Mouse (Mus musculus) midbrain, embryonic 16.5 days (tissue): ENCODE results near the gene Gm4881. TPM values are rescaled to one million over a fixed set of nuclear protein-coding genes. Genes with fewer than 3 reads are reported as not detected.

Source experiments
- ATAC-seq: fragments of 200-750 bp; cut with Nextera tagmentation; 2 replicates; pipeline ENCODE4 v1.8.0; 2017; ENCODE audit warnings: moderate TSS enrichment
- H3K27ac ChIP-seq: fragments of 300-500 bp; sonication (generic); 2 replicates; pipeline ENCODE4 v1.5.1; 2014; ENCODE audit warnings: mild to moderate bottlenecking, low read length, mixed read lengths
- H3K27me3 ChIP-seq: fragments of 300-500 bp; sonication (generic); 2 replicates; pipeline ENCODE4 v1.6.1; 2014; ENCODE audit warnings: low read depth, low read length, mixed read lengths; ENCODE audit not compliant: control insufficient read depth, insufficient read depth
- H3K36me3 ChIP-seq: fragments of 300-500 bp; sonication (generic); 2 replicates; pipeline ENCODE4 v1.6.1; 2014; ENCODE audit warnings: mild to moderate bottlenecking, low read length, moderate library complexity, mixed read lengths; ENCODE audit not compliant: control insufficient read depth, insufficient read depth
- H3K4me1 ChIP-seq: fragments of 300-500 bp; sonication (generic); 2 replicates; pipeline ENCODE4 v1.6.1; 2014; ENCODE audit warnings: mild to moderate bottlenecking, low read length, mixed read lengths; ENCODE audit not compliant: control insufficient read depth, insufficient read depth
- H3K4me2 ChIP-seq: fragments of 300-500 bp; sonication (generic); 2 replicates; pipeline ENCODE4 v1.6.1; 2014; ENCODE audit warnings: mild to moderate bottlenecking, low read length, mixed read lengths
- H3K4me3 ChIP-seq: fragments of 300-500 bp; sonication (generic); 2 replicates; pipeline ENCODE4 v1.5.1; 2014; ENCODE audit warnings: low read depth, mild to moderate bottlenecking, low read length, moderate library complexity, mixed read lengths
- H3K9ac ChIP-seq: fragments of 300-500 bp; sonication (generic); 2 replicates; pipeline ENCODE4 v1.6.1; 2014; ENCODE audit warnings: low read depth, low read length, mixed read lengths
- H3K9me3 ChIP-seq: fragments of 300-500 bp; sonication (generic); replicated peaks from 2 replicates; pipeline ENCODE4 v1.6.1; 2014; ENCODE audit warnings: mild to moderate bottlenecking, low read length, mixed read lengths; ENCODE audit not compliant: control insufficient read depth, poor library complexity, severe bottlenecking
- WGBS: fragments of 180-500 bp; shearing (Covaris S2); extraction: QIAGEN DNeasy Blood & Tissue Kit; methylation state at CpG from one replicate; pipeline ENCODE4 v1.1.7; 2014; 5-methylcytosine and 5-hydroxymethylcytosine counted together
- polyA plus RNA-seq: library from polyadenylated mRNA; unstranded; fragments of >200 nt; fragmentation: Nextera tagmentation; extraction: Ambion mirVana; gene quantifications from 2 replicates; pipeline ENCODE4 v1.2.1, GENCODE M21; 2015

Gene Gm4881
- polyA plus RNA-seq, 1 experiment from 2014 or later, result 4.5 TPM

- ATAC-seq, result no peak
- Histone ChIP-seq H3K27ac (no peak overlapping the region), H3K27me3 (peaks cover 66% of the 10 kb centered on the region), H3K4me1 (peaks cover 11% of the 10 kb centered on the region), H3K4me2 (no peak overlapping the region), H3K36me3 (no peaks in the 10 kb centered on the region), H3K9me3 (no peaks in the 10 kb centered on the region), H3K4me3 (no peak overlapping the region), H3K9ac (no peak overlapping the region)
- WGBS, result 5% methylated on average over 6 of the region's 6 CpGs
Measured at GRCm38 (mm10) chr7:24943641-24944040, 653 bp downstream of the Gm4881 start.

- Histone ChIP-seq H3K4me2 (no peak overlapping the region), H3K4me1 (peaks cover 23% of the 10 kb centered on the region), H3K27ac (no peak overlapping the region), H3K9me3 (no peaks in the 10 kb centered on the region), H3K4me3 (peak overlapping the region; percentile 17; the same call in 1 of the 2 replicates), H3K36me3 (peaks cover 3% of the 10 kb centered on the region), H3K27me3 (peaks cover 35% of the 10 kb centered on the region), H3K9ac (0 out of 2 replicates have a peak overlapping the region, but pooled peaks have one; percentile 2)
- WGBS, result 2% methylated on average over 14 of the region's 15 CpGs
- no peak for ATAC-seq
Measured at GRCm38 (mm10) chr7:24931651-24932050, 12.6 kb downstream of the Gm4881 start.

GRCm38 (mm10) chr7:24930475-24930874 lies 13.8 kb downstream of the Gm4881 start:
- Histone ChIP-seq H3K9me3 (no peaks in the 10 kb centered on the region), H3K4me1 (peaks cover 23% of the 10 kb centered on the region), H3K4me2 (no peak overlapping the region), H3K27me3 (peaks cover 35% of the 10 kb centered on the region), H3K27ac (no peak overlapping the region), H3K9ac (no peak overlapping the region), H3K4me3 (no peak overlapping the region), H3K36me3 (peaks cover 7% of the 10 kb centered on the region)
- no peak for ATAC-seq
- 35% methylated on average over 6 of the region's 6 CpGs for WGBS

GRCm38 (mm10) chr7:24919728-24920127 lies 24.6 kb downstream of the Gm4881 start:
- H3K36me3 ChIP-seq, result peaks cover 59% of the 10 kb centered on the region
- WGBS, result 89% methylated on average over 9 of the region's 9 CpGs
- ATAC-seq, result peak; percentile 28; the same call in 1 of the 2 replicates
- no peak overlapping the region for H3K27ac ChIP-seq
- no peaks in the 10 kb centered on the region for H3K9me3 ChIP-seq
- no peaks in the 10 kb centered on the region for H3K27me3 ChIP-seq
- no peak overlapping the region for H3K4me2 ChIP-seq
- no peak overlapping the region for H3K9ac ChIP-seq
- H3K4me1 ChIP-seq, result no peaks in the 10 kb centered on the region
- H3K4me3 ChIP-seq, result no peak overlapping the region

- Histone ChIP-seq H3K9ac (no peak overlapping the region), H3K27me3 (no peaks in the 10 kb centered on the region), H3K4me3 (no peak overlapping the region), H3K9me3 (no peaks in the 10 kb centered on the region), H3K4me2 (no peak overlapping the region), H3K4me1 (no peaks in the 10 kb centered on the region), H3K27ac (no peak overlapping the region), H3K36me3 (peaks cover 50% of the 10 kb centered on the region)
- 96% methylated on average over 20 of the region's 20 CpGs for WGBS
- no peak for ATAC-seq
Measured at GRCm38 (mm10) chr7:24918763-24919323, 25.5 kb downstream of the Gm4881 start.

GRCm38 (mm10) chr7:24912480-24912879 lies 31.8 kb downstream of the Gm4881 start:
- H3K27me3 ChIP-seq, result no peaks in the 10 kb centered on the region
- H3K36me3 ChIP-seq, result peaks cover 21% of the 10 kb centered on the region
- WGBS, result 95% methylated on average over 14 of the region's 14 CpGs
- no peaks in the 10 kb centered on the region for H3K9me3 ChIP-seq
- no peak overlapping the region for H3K9ac ChIP-seq
- no peak for ATAC-seq
- H3K4me2 ChIP-seq, result no peak overlapping the region
- H3K27ac ChIP-seq, result no peak overlapping the region
- H3K4me3 ChIP-seq, result no peak overlapping the region
- peaks cover 2% of the 10 kb centered on the region for H3K4me1 ChIP-seq

GRCm38 (mm10) chr7:24907211-24907748 lies 37.0 kb downstream of the Gm4881 start:
- Histone ChIP-seq H3K9me3 (no peaks in the 10 kb centered on the region), H3K4me3 (no peak overlapping the region), H3K27ac (no peak overlapping the region), H3K27me3 (no peaks in the 10 kb centered on the region), H3K36me3 (peaks cover 4% of the 10 kb centered on the region), H3K4me2 (no peak overlapping the region), H3K4me1 (peaks cover 29% of the 10 kb centered on the region), H3K9ac (peak overlapping the region; percentile 28; the same call in 1 of the 2 replicates)
- WGBS, result 44% methylated on average over 13 of the region's 13 CpGs
- ATAC-seq, result no peak

GRCm38 (mm10) chr7:24906551-24906950 lies 37.7 kb downstream of the Gm4881 start:
- Histone ChIP-seq H3K9me3 (no peaks in the 10 kb centered on the region), H3K27me3 (no peaks in the 10 kb centered on the region), H3K4me2 (no peak overlapping the region), H3K36me3 (peaks cover 2% of the 10 kb centered on the region), H3K4me1 (peaks cover 29% of the 10 kb centered on the region), H3K9ac (no peak overlapping the region), H3K27ac (no peak overlapping the region), H3K4me3 (no peak overlapping the region)
- no peak for ATAC-seq
- 42% methylated on average over 6 of the region's 6 CpGs for WGBS

GRCm38 (mm10) chr7:24904936-24905335 lies 39.4 kb downstream of the Gm4881 start:
- Histone ChIP-seq H3K4me3 (peak overlapping the region; percentile 55), H3K9me3 (no peaks in the 10 kb centered on the region), H3K27ac (peak overlapping the region; percentile 82), H3K9ac (peak overlapping the region; percentile 74), H3K4me1 (peaks cover 29% of the 10 kb centered on the region), H3K27me3 (no peaks in the 10 kb centered on the region), H3K36me3 (no peaks in the 10 kb centered on the region; the same call in none of the 2 replicates), H3K4me2 (peak overlapping the region; percentile 88)
- ATAC-seq, result peak; percentile 8; the same call in 1 of the 2 replicates
- 12% methylated on average over 3 of the region's 3 CpGs for WGBS
